Mouse (Mus musculus) hindbrain, postnatal 0 days (tissue): ENCODE results near the gene Bcas2. TPM values are rescaled to one million over a fixed set of nuclear protein-coding genes. Genes with fewer than 3 reads are reported as not detected.

ENCODE experiments used
- ATAC-seq: fragments of 200-750 bp; cut with Nextera tagmentation; 2 replicates; pipeline ENCODE4 v1.8.0; 2017; ENCODE audit warnings: mild to moderate bottlenecking, moderate TSS enrichment, moderate library complexity
- DNase-seq: peaks from one replicate; pipeline ENCODE4 v3.0.0-alpha.2; 2015; ENCODE audit warnings: low spot score
- H3K27ac ChIP-seq: fragments of 300-500 bp; sonication (generic); 2 replicates; pipeline ENCODE4 v1.5.1; 2014; ENCODE audit warnings: mild to moderate bottlenecking
- H3K27me3 ChIP-seq: fragments of 300-500 bp; sonication (generic); 2 replicates; pipeline ENCODE4 v1.6.1; 2014; ENCODE audit warnings: low read length, mixed read lengths; ENCODE audit not compliant: insufficient read depth
- H3K36me3 ChIP-seq: fragments of 300-500 bp; sonication (generic); 2 replicates; pipeline ENCODE4 v1.6.1; 2014; ENCODE audit warnings: low read length, mixed read lengths; ENCODE audit not compliant: insufficient read depth
- H3K4me1 ChIP-seq: fragments of 300-500 bp; sonication (generic); 2 replicates; pipeline ENCODE4 v1.6.1; 2014; ENCODE audit warnings: antibody characterized with exemption, low read length, mixed read lengths; ENCODE audit not compliant: insufficient read depth
- H3K4me2 ChIP-seq: fragments of 300-500 bp; sonication (generic); 2 replicates; pipeline ENCODE4 v1.6.1; 2014; ENCODE audit warnings: low read depth, mild to moderate bottlenecking, low read length, moderate library complexity, mixed read lengths
- H3K4me3 ChIP-seq: fragments of 300-500 bp; sonication (generic); 2 replicates; pipeline ENCODE4 v1.5.1; 2014; ENCODE audit warnings: low read length
- H3K9ac ChIP-seq: fragments of 300-500 bp; sonication (generic); replicated peaks from 2 replicates; pipeline ENCODE4 v1.6.1; 2014; ENCODE audit warnings: mild to moderate bottlenecking, low read length, moderate library complexity, mixed read lengths
- H3K9me3 ChIP-seq: fragments of 300-500 bp; sonication (generic); 2 replicates; pipeline ENCODE4 v1.6.1; 2016; ENCODE audit warnings: low read length, mixed read lengths
- CTCF ChIP-seq: IDR thresholded peaks from 2 replicates; pipeline ENCODE4 v1.5.1; 2016; ENCODE audit warnings: antibody characterized with exemption, control low read depth, low read depth
- WGBS: fragments of 180-500 bp; shearing (Covaris S2); extraction: QIAGEN DNeasy Blood & Tissue Kit; methylation state at CpG from one replicate; pipeline ENCODE4 v1.1.7; 2014; 5-methylcytosine and 5-hydroxymethylcytosine counted together
- polyA plus RNA-seq: library from polyadenylated mRNA; unstranded; fragments of >200 nt; fragmentation: Nextera tagmentation; extraction: Ambion mirVana; gene quantifications from 2 replicates; pipeline ENCODE4 v1.2.1, GENCODE M21; 2015
- total RNA-seq: library from RNA; depleted of rRNA; stranded (reverse); fragments of >200 nt; gene quantifications from 2 replicates; pipeline ENCODE4 v1.2.3, GENCODE M21; 2014

Bcas2 gene
- total and polyA plus RNA-seq, 2 experiments from 2014 or later: 60.7 to 204 TPM

GRCm38 (mm10) chr3:103153761-103154160 lies 17.7 kb upstream of the Bcas2 start:
- H3K27ac ChIP-seq: no peak overlapping the region
- H3K4me2 ChIP-seq: no peak overlapping the region
- H3K27me3 ChIP-seq: no peaks in the 10 kb centered on the region
- DNase-seq: no peak
- no peaks in the 10 kb centered on the region for H3K36me3 ChIP-seq
- TF ChIP-seq CTCF: peak; percentile 60
- no peak overlapping the region for H3K4me3 ChIP-seq
- H3K9me3 ChIP-seq: no peaks in the 10 kb centered on the region
- no peaks in the 10 kb centered on the region for H3K4me1 ChIP-seq
- no peak for ATAC-seq
- H3K9ac ChIP-seq: no peak overlapping the region

- ATAC-seq (no peak), DNase-seq (no peak)
- WGBS: 69% methylated on average over 3 of the region's 3 CpGs
Measured at GRCm38 (mm10) chr3:103159232-103159900, 12.1 kb upstream of the Bcas2 start.

GRCm38 (mm10) chr3:103169771-103170170 lies 1.7 kb upstream of the Bcas2 start:
- 10% methylated on average over 4 of the region's 4 CpGs for WGBS
- ATAC-seq: no peak

More at GRCm38 (mm10) chr3:103159232-103159900, 12.1 kb upstream of the Bcas2 start:
- Histone ChIP-seq H3K4me1 (no peaks in the 10 kb centered on the region), H3K27me3 (no peaks in the 10 kb centered on the region), H3K9me3 (no peaks in the 10 kb centered on the region), H3K27ac (no peak overlapping the region), H3K4me3 (no peak overlapping the region), H3K36me3 (no peaks in the 10 kb centered on the region), H3K4me2 (no peak overlapping the region), H3K9ac (no peak overlapping the region)
- no peak for TF ChIP-seq CTCF

GRCm38 (mm10) chr3:103172615-103173014 lies 1.2 kb downstream of the Bcas2 start:
- WGBS: 50% methylated on average over 5 of the region's 5 CpGs

More at GRCm38 (mm10) chr3:103169771-103170170, 1.7 kb upstream of the Bcas2 start:
- Histone ChIP-seq H3K36me3 (peaks cover 5% of the 10 kb centered on the region; the same call in 1 of the 2 replicates), H3K4me1 (peaks cover 6% of the 10 kb centered on the region; the same call in 1 of the 2 replicates), H3K4me3 (no peak overlapping the region), H3K27ac (no peak overlapping the region), H3K27me3 (no peaks in the 10 kb centered on the region), H3K9me3 (no peaks in the 10 kb centered on the region), H3K9ac (no peak overlapping the region), H3K4me2 (no peak overlapping the region)
- peak; percentile 91 for DNase-seq
- TF ChIP-seq CTCF: peak; percentile 84

GRCm38 (mm10) chr3:103176740-103177139 lies 5.3 kb downstream of the Bcas2 start:
- H3K27ac ChIP-seq: no peak overlapping the region
- TF ChIP-seq CTCF: no peak
- ATAC-seq (no peak), DNase-seq (no peak)
- no peaks in the 10 kb centered on the region for H3K27me3 ChIP-seq
- H3K9me3 ChIP-seq: no peaks in the 10 kb centered on the region
- H3K4me1 ChIP-seq: peaks cover 6% of the 10 kb centered on the region; the same call in 1 of the 2 replicates
- H3K4me2 ChIP-seq: no peak overlapping the region
- H3K9ac ChIP-seq: no peak overlapping the region
- H3K4me3 ChIP-seq: no peak overlapping the region
- 94% methylated on average over 4 of the region's 4 CpGs for WGBS
- peaks cover 32% of the 10 kb centered on the region for H3K36me3 ChIP-seq

More at GRCm38 (mm10) chr3:103172615-103173014, 1.2 kb downstream of the Bcas2 start:
- no peak overlapping the region for H3K27ac ChIP-seq
- H3K4me1 ChIP-seq: peaks cover 6% of the 10 kb centered on the region; the same call in 1 of the 2 replicates
- H3K4me3 ChIP-seq: peak overlapping the region; percentile 91
- no peak for TF ChIP-seq CTCF
- no peak for DNase-seq
- peak overlapping the region; percentile 83 for H3K4me2 ChIP-seq
- no peak for ATAC-seq
- H3K36me3 ChIP-seq: peaks cover 21% of the 10 kb centered on the region
- H3K27me3 ChIP-seq: no peaks in the 10 kb centered on the region
- H3K9ac ChIP-seq: peak overlapping the region; percentile 91; the same call in 1 of the 2 replicates
- H3K9me3 ChIP-seq: no peaks in the 10 kb centered on the region

- no peak overlapping the region for H3K4me3 ChIP-seq
- WGBS: 96% methylated on average over 9 of the region's 9 CpGs
- no peak for DNase-seq
- H3K4me1 ChIP-seq: no peaks in the 10 kb centered on the region
- ATAC-seq: no peak
- H3K27me3 ChIP-seq: no peaks in the 10 kb centered on the region
- no peak overlapping the region for H3K27ac ChIP-seq
- no peak overlapping the region for H3K4me2 ChIP-seq
- H3K9me3 ChIP-seq: no peaks in the 10 kb centered on the region
- no peak overlapping the region for H3K9ac ChIP-seq
- peaks cover 27% of the 10 kb centered on the region for H3K36me3 ChIP-seq
- no peak for TF ChIP-seq CTCF
Measured at GRCm38 (mm10) chr3:103179527-103179926, 8.1 kb downstream of the Bcas2 start.

- Histone ChIP-seq H3K9me3 (no peaks in the 10 kb centered on the region), H3K27me3 (no peaks in the 10 kb centered on the region), H3K4me2 (no peak overlapping the region), H3K4me1 (no peaks in the 10 kb centered on the region), H3K4me3 (no peak overlapping the region), H3K36me3 (peaks cover 22% of the 10 kb centered on the region), H3K27ac (no peak overlapping the region), H3K9ac (no peak overlapping the region)
- ATAC-seq (no peak), DNase-seq (no peak)
- TF ChIP-seq CTCF: peak; percentile 39
- WGBS: 43% methylated on average over 4 of the region's 4 CpGs
Measured at GRCm38 (mm10) chr3:103181171-103181570, 9.7 kb downstream of the Bcas2 start.
